Mouse (Mus musculus) left cerebral cortex, postnatal 25 days (tissue): ENCODE data around the gene Csnk2b. TPM values are rescaled to one million over a fixed set of nuclear protein-coding genes. Genes with fewer than 3 reads are reported as not detected.

Experiments used
- DNase-seq, 2 experiments: peaks; one replicate each; pipeline ENCODE4 v3.0.0; 2022; ENCODE audit warnings: low spot score in 2 of 2, mixed read lengths in 1 of 2
- intact Hi-C: fragments of 180-260 bp; cut with DNase I; formaldehyde crosslinking; loops from one replicate; pipeline ENCODE4 v1.15.1; 2025
- total RNA-seq, 2 experiments: library from RNA; stranded (reverse); gene quantifications; 2 replicates each; pipeline ENCODE4 v1.2.3; 2021

The Csnk2b gene
- total RNA-seq, 2 experiments from 2014 or later = 183 to 185 TPM

- intact Hi-C loops = no loop called here
- DNase-seq = no peak
Measured at GRCm38 (mm10) chr17:35096597-35096996, 25.3 kb downstream of the Csnk2b start.

GRCm38 (mm10) chr17:35094475-35095365, 27.1 kb downstream of the Csnk2b start:
- intact Hi-C loops = no loop called here

GRCm38 (mm10) chr17:35092403-35093198, 29.3 kb downstream of the Csnk2b start:
- intact Hi-C loops = no loop called here
- no peak for DNase-seq

More at GRCm38 (mm10) chr17:35094475-35095365, 27.1 kb downstream of the Csnk2b start:
- DNase-seq = peak in 1 of 2 experiments; percentile 63

GRCm38 (mm10) chr17:35090166-35090932, 31.5 kb downstream of the Csnk2b start:
- intact Hi-C loops = no loop called here
- DNase-seq = no peak

GRCm38 (mm10) chr17:35088825-35089644, 32.8 kb downstream of the Csnk2b start, which contains the start of gene Abhd16a:
Gene Abhd16a (plus strand): TSS chr17:35089263.
- intact Hi-C loops = no loop called here
- DNase-seq = peak; percentile 97 to 98

GRCm38 (mm10) chr17:35088151-35088550, 33.7 kb downstream of the Csnk2b start:
- intact Hi-C loops = no loop called here
- no peak for DNase-seq

GRCm38 (mm10) chr17:35085208-35085865, 36.5 kb downstream of the Csnk2b start, which contains the start of gene Ly6g6f:
Gene Ly6g6f (minus strand): TSS chr17:35085610.
- DNase-seq = no peak
- intact Hi-C loops = no loop called here

GRCm38 (mm10) chr17:35083929-35084497, 37.8 kb downstream of the Csnk2b start:
- intact Hi-C loops = no loop called here
- no peak for DNase-seq

GRCm38 (mm10) chr17:35082841-35083576, 38.8 kb downstream of the Csnk2b start:
- intact Hi-C loops = no loop called here

GRCm38 (mm10) chr17:35080710-35081109, 41.1 kb downstream of the Csnk2b start:
- DNase-seq = no peak
- intact Hi-C loops = no loop called here

More at GRCm38 (mm10) chr17:35082841-35083576, 38.8 kb downstream of the Csnk2b start:
- no peak for DNase-seq

GRCm38 (mm10) chr17:35080248-35080647, 41.6 kb downstream of the Csnk2b start:
- intact Hi-C loops = no loop called here
- DNase-seq = no peak

- no peak for DNase-seq
- intact Hi-C loops = no loop called here
Measured at GRCm38 (mm10) chr17:35079778-35080177, 42.1 kb downstream of the Csnk2b start.

- DNase-seq = no peak
Measured at GRCm38 (mm10) chr17:35077786-35078233, 44.0 kb downstream of the Csnk2b start, which contains the start of gene Ly6g6d. Gene Ly6g6d (minus strand): TSS chr17:35078065.

GRCm38 (mm10) chr17:35077285-35077684, 44.6 kb downstream of the Csnk2b start:
- no peak for DNase-seq
- intact Hi-C loops = no loop called here

More at GRCm38 (mm10) chr17:35077786-35078233, 44.0 kb downstream of the Csnk2b start, which contains the start of gene Ly6g6d:
- intact Hi-C loops = no loop called here

GRCm38 (mm10) chr17:35076507-35077176, 45.2 kb downstream of the Csnk2b start, which contains the start of gene Ly6g6e:
Gene Ly6g6e (plus strand): TSS chr17:35076902.
- intact Hi-C loops = no loop called here
- no peak for DNase-seq

- intact Hi-C loops = no loop called here
- no peak for DNase-seq
Measured at GRCm38 (mm10) chr17:35074097-35074496, 47.8 kb downstream of the Csnk2b start.
